Mouse (Mus musculus) lung, postnatal 0 days (tissue): ENCODE data around the gene Zbtb16.

Experiments used
- CTCF ChIP-seq: IDR thresholded peaks from 2 replicates; pipeline ENCODE4 v1.5.1; 2016; ENCODE audit warnings: antibody characterized with exemption, mild to moderate bottlenecking
- EP300 ChIP-seq: IDR thresholded peaks from 2 replicates; pipeline ENCODE4 v1.6.1; 2016; ENCODE audit warnings: antibody characterized with exemption, mild to moderate bottlenecking, control low read depth

DNA sequence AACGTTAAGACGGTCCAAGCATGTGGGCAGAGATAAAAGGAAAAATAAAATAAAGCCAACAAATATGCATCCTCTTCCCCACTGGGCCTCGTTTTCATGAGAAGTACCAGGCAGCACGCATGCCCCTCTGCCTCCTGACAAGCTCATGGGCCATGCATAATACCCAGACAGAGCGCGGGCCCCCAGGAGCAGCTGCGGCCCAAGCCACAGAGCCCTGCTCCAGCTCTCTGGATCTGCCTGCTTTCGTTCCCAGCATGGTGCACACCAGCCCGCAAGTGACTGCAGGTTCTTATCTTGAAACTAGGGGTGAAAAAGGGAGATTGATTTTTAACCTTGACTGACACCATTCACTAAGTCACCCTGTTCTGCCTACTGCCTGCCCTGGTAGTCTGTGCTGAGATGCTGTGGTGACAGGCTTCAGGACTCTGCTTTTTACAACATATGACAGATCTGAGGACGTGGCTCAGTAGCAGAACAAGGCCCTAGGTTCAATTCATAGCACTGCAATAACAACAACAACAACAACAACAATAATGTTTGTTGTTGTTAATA, 79.7 kb downstream of the Zbtb16 start:
- no peak for TF ChIP-seq CTCF
- no peak for TF ChIP-seq EP300
